Mouse (Mus musculus) brain, embryonic 18.5 days (tissue): ENCODE results near the gene Nin.

Source experiments
- DNase-seq: peaks from one replicate; pipeline ENCODE4 v3.0.0-alpha.2; 2012; ENCODE audit warnings: low read depth, low spot score

The Nin gene

GRCm38 (mm10) chr12:70082935-70083532 lies 30.5 kb downstream of the Nin start:
- DNase-seq = no peak

- DNase-seq = no peak
These were observed 31.0 kb downstream of the Nin start for GRCm38 (mm10) chr12:70082485-70082884.

DNA sequence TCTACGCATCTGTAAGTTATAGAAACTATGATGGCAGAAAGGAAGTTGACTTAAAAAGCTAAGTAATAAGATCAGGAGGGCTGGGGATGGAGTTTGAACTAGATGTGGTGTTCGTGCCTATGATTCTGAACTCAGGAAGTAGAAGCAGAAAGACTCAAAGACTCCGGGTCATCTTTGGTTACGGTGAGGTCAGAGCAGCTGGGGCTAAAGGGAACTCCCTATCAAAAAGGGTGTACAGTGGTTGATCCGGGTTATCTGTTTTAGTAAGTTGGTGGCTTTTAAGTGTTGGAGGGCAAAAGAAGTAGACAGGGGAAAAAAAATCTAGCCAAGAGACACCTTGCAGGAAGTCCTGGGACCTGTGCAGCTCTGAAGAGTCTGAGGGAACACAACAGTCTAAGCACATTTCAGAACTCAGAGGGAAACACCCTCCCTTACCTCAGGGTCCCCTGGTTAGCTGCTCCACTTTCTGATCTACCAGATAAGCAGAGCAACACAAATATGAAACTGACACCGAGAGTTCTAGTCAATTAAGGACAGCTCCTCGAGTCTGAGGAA lies 35.0 kb downstream of the Nin start:
- DNase-seq = no peak

DNA sequence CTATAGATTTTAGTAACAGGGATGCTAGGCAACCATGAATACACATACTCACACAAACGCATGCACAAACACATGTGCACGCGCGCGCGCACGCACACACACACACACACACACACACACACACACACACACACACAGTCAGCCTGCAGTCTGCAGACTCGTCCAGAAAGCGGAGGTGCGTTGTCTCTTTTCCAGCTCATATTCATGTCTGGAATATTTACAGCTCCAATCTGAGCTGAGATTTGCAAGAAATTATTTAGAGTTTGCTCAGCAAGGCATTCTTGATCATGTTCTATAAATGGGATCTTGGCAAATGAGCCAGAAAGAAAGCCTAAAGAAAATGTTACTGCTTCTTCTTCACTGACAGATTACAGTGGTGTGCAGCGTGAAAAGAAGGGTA lies 37.0 kb downstream of the Nin start:
- no peak for DNase-seq

DNA sequence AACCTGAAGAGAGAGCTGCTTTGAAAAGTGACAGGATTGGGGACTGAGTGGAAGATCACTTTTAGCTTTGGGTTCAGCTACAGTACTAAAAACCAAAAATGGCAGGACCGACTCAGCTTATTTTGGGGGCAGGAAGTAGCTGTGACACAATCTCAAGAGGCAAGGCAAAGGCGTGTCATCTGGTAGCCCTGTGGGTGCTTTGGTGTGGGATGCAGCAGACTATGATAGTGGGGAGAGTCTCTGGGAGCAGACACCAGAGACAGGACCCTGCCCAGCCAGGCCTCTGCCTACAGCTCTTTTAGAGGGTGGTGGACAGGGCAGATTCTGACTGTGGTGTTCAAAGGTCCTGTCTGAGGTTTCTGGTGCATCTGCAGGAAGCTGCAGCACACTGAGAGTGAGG lies 38.5 kb downstream of the Nin start:
- no peak for DNase-seq

DNA sequence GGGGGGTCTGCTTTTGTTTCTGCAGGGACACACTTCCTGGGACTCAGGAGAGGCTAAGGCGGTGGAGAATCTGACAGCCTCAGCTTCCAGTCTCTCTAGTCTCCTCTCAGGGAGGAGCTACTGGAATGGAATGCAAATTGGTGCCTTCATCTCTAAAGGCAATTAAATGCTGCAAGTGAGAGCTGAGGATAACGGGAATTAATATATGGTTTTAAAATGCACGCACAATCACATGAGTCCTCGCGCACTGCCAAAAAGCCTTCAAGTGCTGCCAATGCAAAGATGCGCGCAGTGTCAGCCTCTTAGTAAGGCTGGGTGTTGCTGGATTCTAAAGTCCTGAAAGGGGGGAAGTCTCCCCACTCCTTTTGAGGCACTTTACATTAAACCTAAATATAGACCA lies 42.6 kb downstream of the Nin start:
- DNase-seq = peak; percentile 40

DNA sequence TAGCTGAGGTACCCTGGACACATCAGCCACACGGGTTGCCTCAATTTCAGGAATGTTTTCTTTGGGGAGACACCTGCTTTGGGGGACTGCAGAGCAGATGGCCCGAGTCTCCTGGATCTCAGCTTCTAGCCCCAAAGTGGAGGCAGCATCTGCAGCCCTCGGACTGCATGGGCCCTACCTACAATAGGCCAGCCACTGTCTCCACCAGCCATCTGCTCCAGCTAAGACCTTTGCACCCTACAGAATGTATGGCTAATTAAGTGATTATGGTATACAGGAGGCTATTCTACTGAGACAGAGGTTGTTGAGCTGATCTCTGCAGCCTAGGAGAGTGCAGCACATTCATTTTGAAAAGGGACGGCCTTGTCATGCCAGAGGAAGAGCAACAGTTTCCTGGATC lies 43.2 kb downstream of the Nin start:
- no peak for DNase-seq

DNA sequence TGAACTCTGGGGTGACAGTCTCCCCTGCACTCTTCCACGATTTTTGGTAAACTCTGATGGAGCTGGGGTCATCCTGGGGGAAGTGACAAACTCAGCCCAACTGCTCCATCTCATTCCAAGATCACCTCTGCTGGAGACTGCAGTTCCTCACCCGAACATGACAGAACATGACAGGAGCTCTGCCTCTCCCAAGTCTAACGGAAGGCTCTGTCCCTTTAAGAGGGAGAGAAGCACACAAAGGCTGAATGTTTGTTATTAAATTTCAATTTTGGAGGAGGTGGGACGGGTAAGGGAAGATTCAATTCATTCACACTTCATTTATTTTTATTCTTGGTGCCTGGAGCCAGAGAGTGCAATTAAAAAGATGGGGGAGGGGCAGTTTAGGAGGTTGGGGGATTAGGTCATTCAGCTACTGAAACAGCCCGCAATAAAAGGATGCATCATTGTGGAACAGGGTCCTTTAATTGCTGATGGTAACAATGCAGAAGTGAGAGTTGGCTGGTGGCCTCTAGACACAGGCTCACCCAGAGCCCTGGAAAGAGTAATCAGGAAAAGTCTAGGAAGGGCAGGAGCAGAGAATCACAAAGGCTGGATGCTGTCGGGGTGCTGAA lies 44.8 kb downstream of the Nin start:
- DNase-seq = no peak

- no peak for DNase-seq
These were observed 45.7 kb downstream of the Nin start for GRCm38 (mm10) chr12:70067849-70068248.

GRCm38 (mm10) chr12:70062114-70062513 lies 51.4 kb downstream of the Nin start:
- DNase-seq = no peak

DNA sequence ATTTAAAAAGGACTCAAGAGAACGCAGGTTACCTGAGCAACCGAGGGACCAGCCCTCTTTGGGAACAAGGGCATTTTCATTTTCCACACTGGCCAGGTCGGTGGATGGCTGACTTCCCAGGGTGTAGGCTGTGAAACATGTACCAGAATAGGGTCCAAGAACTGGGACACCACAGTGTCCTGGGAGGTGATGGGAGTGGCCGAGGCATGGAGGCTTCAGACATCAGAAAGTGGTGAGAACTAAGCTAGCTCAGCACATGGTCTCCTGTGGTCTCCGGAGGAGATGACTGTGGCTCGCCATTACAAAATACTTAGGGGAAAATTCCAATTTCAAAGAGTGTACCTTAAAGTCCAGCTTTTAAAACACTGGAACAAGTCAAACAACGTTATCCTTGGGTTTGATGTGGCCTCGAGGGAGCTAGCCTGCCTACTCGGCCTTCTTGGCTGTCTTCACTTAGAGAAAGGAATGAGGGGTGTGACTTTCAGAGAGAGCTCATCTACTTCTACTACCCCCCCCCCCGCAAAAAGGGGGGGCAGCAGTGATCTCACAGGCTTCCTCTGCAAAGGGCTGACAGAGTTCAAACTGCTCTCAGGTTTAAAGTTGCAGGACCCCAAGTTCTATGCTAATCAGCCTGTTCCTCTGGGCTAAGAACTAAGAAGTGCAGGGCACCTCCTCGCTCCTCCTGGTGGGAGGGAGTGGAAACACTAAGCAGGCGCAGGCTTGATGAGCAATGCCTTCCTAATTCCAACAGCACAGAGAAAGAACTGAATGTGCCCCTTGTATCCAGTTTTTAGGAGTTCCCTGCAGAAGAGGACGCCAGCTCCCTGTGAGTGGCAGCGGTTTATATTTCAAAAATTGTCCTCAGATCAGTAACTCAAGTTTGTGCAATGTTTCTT lies 54.3 kb downstream of the Nin start:
- DNase-seq = no peak

DNA sequence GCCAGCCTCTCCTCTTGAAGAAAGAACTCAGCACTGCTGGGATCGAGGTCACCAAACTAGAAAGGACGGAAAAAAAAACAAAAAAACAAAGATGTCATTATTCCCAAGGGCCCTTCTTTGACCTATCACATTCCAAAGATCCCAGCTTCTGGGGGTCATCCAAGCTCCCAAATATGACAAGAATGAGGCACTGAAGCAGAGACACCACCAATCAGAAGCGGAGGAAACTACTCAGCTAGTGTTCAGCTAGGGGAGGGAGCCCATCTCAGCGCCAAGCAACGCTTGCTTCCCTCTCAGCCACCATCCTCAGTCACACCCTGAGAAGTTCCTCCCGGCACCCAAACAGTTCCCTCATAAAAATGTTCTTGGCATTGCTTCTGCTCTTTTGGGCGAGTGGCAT lies 62.8 kb downstream of the Nin start:
- DNase-seq = no peak

GRCm38 (mm10) chr12:70048741-70049140 lies 64.8 kb downstream of the Nin start:
- no peak for DNase-seq

GRCm38 (mm10) chr12:70047281-70047680 lies 66.2 kb downstream of the Nin start:
- DNase-seq = no peak

DNA sequence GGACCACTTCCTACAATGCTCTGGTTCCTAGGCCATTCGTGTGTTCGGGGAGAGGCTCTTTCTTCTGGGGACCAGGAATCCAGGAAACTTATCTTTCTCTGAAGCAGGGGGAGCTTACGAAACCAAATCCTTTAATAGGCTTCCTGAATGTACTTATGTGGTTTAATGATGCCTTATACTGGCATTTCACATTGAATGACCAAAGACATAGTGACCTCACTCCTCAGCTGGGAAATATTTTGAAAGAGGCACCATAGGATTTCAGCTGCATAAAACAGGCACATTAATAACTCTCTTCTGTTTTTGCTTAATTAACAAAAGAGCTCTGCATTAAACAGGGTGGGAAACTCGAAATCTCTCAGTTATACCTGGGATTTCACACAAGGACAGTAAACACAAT lies 69.2 kb downstream of the Nin start:
- DNase-seq = no peak

DNA sequence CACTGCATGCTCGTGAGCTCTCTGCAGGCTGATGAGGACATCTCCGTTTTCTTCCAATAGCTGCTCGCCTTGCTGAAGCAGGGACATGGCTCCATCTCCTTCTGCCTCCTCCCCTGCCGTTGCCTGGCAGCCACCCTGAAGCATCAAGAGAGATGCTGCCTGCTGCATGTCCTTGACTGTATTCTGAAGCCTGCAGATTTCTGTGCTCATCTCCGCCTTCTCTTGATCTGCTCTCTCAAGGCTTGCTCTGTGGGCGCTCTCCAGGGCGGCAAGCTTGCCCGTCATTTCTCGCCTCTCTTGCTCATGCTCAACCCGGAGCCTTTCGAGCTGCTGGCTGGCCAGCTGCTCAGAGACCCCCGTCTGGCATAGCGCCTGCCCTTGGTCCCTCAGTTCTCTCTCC lies 70.1 kb downstream of the Nin start:
- DNase-seq = no peak

DNA sequence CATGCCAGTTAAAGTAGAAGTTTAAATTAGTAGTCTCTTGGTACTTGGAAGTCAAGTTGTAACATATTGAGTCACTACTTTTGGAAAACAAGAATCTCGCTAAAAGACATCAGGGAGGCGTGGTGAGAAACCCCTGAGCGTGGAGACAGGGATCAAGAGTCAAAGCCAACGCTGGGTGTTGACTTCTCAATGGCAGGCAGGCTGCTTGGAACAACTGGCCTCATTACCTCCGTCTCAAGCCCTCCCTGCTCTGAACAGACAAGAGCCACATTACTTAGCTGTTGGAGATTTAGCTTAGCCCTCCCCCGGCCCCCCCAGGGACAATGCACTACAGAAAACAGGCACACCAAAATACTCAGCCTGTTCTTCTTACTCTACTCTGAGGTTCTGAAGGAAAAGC lies 72.5 kb downstream of the Nin start:
- no peak for DNase-seq

- DNase-seq = no peak
These were observed 76.7 kb downstream of the Nin start for GRCm38 (mm10) chr12:70036722-70037305.

GRCm38 (mm10) chr12:70026233-70026632 lies 87.3 kb downstream of the Nin start:
- DNase-seq = no peak

GRCm38 (mm10) chr12:70025431-70025830 lies 88.1 kb downstream of the Nin start:
- DNase-seq = no peak

DNA sequence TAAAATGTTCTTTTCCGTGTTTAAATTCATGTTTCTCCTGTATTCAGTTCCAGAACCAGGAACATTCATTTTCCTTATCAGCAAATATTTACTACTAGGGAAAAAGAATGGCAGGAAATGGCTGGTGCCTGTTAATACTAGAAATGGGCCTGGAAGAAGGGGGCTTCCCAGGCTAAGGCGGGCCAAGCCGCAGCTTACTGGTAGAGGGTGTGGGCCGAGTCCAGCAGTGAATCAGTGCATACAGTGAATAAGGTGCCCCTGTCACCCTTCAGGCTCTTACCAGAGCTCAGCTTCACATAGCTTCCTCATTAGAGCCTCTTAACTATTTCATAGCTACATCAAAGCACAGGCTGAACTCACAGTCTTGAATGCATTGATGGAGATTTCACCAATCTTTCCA lies 89.9 kb downstream of the Nin start:
- no peak for DNase-seq

- no peak for DNase-seq
These were observed 95.4 kb downstream of the Nin start for GRCm38 (mm10) chr12:70018153-70018552.
